Mouse (Mus musculus): ENCODE data around the gene C5ar1.
"Not testable (repeated sequence)": the region's sequence is repeated elsewhere in the genome, so short reads cannot be mapped to it uniquely, and the experiment has no call there.

The C5ar1 gene

GRCm38 (mm10) chr7:16259110-16259590 lies at the start of gene C5ar1:
Gene C5ar1, minus strand, starts transcription at chr7:16259540.
- DNase-seq (ENCODE audit: low spot score in 2 of 2), result peak in 1 of 2 experiments; percentile 9

- DNase-seq (ENCODE audit: low spot score in 2 of 2), result peak in 1 of 2 experiments; percentile 30
Observed at GRCm38 (mm10) chr7:16308555-16309317, 49.4 kb upstream of the C5ar1 start.

DNA sequence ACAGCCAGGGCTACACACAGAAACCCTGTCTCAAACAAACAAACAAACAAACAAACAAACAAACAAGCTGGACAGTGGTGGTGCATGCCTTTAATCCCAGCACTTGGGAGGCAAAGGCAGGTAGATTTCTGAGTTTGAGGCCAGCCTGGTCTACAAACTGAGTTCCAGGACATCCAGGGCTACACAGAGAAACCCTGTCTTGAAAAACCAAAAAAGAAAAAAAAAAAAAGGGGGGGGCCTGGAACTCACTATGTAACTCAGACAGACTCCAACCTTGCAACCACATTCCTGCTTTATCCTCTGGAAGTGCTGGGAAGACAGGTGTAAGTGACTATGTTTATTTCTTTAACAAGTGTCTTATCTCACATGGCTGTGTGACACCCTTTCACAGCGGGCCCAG lies 48.8 kb upstream of the C5ar1 start, which contains the start of gene Bbc3:
Bbc3 (plus strand) TSS at position 301 of the 400 bp plus-strand sequence.
- DNase-seq (ENCODE audit: low spot score in 2 of 2), result not testable (repeated sequence)

GRCm38 (mm10) chr7:16307141-16307540 lies 47.8 kb upstream of the C5ar1 start:
- not testable (repeated sequence) for DNase-seq (ENCODE audit: low spot score in 2 of 2)

DNA sequence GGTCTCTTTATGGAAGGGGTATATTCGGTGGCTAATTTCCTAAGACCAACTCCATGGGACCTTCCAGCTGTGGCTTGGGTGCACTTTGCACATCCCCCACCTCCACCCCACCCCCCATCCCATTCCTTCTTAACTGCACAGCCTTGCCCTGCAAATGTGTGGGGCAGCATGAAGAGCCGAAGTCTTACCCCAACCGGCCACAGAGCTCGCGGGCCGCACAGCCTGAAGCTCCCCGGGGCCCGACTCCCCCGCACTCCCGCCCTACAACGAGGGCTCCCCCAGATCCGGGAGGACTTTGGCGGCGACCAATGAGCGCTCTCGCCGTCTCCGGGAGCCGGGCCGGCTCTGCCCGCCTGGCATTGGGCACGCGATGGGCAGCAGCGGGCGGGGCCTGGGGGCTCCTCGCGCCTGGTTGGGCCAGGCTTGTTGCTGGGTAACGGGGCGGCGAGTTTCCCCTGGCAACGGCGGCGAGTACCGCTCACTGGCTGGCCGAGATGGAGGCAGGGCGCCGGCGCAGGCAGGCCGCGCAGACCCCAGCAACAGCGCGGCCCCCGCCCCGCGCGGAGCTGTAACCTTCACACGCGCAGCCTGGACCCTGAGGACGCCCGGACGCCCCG lies 40.2 kb upstream of the C5ar1 start:
- DNase-seq (ENCODE audit: low spot score in 2 of 2), result peak; percentile 66 to 84

DNA sequence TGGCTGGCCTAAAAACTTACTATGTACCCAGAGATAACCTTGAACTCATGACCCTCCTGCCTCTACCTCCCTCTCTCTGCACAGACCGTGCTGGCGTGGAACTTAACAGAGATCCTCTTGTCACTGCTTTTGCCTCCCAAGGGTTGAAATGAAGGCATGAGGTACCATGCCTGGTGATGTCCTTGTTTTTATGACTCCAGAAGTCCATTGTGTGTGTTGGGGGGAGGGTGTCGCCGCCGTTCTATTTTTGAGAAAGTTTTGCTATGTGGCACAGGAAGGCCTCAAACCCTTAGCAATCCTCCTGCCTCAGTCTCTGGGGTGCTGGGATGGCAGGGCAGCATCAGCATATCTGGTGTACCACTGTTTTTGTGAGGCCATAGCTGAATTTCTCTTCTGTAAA lies 39.6 kb upstream of the C5ar1 start:
- no peak for DNase-seq (ENCODE audit: low spot score in 2 of 2)

DNA sequence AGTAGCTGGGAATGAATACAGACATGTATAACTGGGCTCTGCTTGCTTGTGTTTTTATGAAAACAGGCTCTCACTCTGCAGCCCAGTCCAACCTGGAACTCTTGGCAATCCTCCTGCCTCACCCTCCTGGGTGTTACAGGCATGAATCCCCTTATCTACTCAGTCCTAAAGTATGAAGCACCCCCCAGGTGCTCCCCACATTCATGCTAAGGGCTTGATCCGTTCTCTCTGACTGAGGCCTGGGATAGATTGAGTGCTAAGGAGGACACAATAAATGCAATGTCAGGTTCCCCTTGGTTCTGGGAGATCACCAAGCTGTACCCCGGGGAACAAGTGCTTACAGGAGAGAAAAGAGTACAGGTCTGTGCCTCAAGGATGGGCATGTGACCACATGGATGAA lies 38.3 kb upstream of the C5ar1 start:
- no peak for DNase-seq (ENCODE audit: low spot score in 2 of 2)

- DNase-seq (ENCODE audit: low spot score in 2 of 2), result peak; percentile 80 to 87
Observed at GRCm38 (mm10) chr7:16296766-16297390, 37.5 kb upstream of the C5ar1 start.

DNA sequence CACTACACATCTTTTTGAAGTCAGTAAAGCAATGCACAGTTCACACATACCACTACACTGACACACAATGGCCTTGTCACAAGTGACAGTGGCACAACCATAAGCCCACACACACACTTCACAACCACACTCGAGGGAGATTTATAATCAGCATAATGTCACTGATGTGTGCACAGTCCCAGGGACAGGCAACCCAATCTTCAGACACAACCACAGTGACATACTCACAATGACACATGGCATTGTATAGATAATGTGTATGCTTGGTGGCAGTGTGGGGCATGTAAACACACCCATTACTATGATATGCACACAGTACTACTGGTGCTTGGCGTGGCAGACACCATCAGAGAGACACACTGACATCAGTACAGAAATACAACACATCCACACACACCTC lies 36.8 kb upstream of the C5ar1 start:
- DNase-seq (ENCODE audit: low spot score in 2 of 2), result no peak

DNA sequence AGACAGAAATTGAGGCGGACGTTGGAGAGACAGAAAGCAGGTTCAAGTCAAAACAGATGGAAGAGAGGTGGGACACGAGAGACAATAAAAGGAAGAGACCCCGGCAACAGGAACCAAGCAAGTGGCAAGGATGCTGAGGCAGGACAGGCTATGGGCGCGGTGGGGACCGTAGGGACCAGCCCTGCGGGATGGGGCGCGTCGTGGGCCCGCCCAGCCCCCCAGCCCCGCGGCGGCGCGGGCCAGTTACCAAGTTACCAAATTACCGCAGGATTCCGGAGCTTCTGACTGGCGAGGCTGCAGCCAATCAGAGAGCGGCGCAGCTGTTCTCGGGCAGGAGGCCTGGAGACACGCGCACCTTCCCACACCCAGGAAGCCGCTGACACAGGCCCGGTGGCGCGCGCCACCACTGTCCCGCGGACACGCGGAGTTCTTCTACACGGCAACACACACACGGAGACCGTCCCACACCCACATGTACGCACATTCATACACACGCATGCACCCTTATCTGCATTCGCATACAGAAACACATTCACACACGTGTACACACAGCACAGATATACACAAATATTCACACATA lies 36.1 kb upstream of the C5ar1 start:
- DNase-seq (ENCODE audit: low spot score in 2 of 2), result peak; percentile 65 to 75

DNA sequence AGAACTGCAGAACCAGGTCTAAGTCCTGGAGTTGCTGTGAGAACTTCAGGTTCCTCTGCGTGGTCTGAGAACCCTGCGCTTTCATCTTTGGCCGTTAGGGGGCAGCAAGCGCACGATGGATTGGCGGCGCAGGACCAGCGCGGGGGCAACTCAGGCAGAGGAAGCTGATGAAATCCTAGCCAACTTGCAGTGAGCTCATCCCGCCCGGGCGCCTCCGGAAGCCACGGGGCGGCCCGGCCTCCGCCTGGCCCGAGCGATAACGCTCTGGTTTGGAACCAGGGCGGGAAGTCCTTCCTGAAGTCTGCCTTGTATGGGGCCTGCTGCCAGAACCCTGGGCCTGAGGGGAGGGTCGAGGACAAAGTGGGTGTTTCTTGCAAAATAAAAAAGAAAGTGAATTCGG lies 35.5 kb upstream of the C5ar1 start:
- peak; percentile 92 to 95 for DNase-seq (ENCODE audit: low spot score in 2 of 2)

GRCm38 (mm10) chr7:16294346-16294745 lies 35.0 kb upstream of the C5ar1 start:
- DNase-seq (ENCODE audit: low spot score in 2 of 2), result no peak

GRCm38 (mm10) chr7:16287791-16288190 lies 28.5 kb upstream of the C5ar1 start:
- DNase-seq (ENCODE audit: low spot score in 2 of 2), result no peak

DNA sequence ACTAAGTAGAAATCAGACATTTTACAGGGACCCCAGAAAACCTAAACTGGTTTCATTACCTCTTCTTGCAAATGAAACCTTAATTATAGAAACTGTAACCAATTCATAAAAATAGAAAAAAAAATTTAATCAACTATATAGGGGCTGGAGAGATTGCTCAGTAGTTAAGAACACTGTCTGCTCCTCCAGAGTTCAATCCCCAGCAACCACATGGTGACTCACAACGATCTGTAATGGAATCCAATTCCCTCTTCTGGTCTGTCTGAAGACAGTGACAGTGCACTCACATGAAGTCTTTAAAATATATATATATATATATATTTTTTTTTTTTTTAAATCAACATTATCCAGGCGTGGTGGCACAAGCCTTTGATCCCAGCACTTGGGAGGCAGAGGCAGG lies 27.7 kb upstream of the C5ar1 start:
- no peak for DNase-seq (ENCODE audit: low spot score in 2 of 2)

- peak; percentile 100 for DNase-seq (ENCODE audit: low spot score in 2 of 2)
Observed at GRCm38 (mm10) chr7:16286026-16286961, 27.0 kb upstream of the C5ar1 start, which contains the start of gene Ccdc9. Gene Ccdc9, minus strand, starts transcription at chr7:16286795.

DNA sequence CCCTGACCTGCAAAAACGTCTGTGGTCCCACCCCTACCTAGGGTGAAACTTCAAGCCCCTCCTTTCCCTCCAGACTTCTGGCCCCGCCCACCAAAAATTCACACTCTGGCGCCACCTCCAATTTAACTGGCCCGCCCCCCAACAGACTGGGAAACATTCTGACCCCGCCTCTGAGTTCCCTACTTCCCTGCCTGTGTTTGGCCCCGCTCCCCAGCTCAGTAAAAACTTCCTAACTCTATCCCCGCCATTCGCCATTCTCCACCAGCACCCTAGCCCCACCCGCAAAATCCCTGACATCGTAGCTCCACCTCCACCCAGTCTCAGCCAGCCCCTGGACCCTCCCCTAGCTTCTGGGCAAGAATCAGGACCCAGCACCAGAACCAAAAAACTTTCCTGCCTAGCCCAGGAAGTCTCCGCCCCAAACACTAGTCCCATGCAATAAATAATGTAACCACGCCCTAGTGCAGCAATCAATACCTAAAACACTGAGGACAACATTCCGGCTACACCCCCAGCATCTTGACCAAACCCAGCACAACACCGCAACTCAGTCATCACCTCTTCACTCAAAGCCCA lies 26.2 kb upstream of the C5ar1 start:
- peak; percentile 73 to 82 for DNase-seq (ENCODE audit: low spot score in 2 of 2)

DNA sequence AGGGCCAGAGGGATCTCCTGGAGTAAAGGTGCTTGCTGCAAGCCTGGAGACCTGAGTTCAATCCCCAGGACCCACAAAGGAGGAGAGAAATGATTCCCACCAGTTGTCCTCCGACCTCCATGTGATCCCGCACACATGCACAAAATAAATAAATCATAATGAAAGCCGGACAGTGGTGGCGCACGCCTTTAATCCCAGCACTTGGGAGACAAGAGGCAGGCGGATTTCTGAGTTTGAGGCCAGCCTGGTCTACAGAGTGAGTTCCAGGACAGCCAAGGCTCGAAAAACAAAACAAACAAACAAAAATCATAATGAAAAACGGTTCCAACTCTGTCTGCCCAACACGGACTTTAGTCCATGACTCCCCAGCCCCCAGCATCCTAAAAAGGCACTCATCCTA lies 25.6 kb upstream of the C5ar1 start:
- no peak for DNase-seq (ENCODE audit: low spot score in 2 of 2)

DNA sequence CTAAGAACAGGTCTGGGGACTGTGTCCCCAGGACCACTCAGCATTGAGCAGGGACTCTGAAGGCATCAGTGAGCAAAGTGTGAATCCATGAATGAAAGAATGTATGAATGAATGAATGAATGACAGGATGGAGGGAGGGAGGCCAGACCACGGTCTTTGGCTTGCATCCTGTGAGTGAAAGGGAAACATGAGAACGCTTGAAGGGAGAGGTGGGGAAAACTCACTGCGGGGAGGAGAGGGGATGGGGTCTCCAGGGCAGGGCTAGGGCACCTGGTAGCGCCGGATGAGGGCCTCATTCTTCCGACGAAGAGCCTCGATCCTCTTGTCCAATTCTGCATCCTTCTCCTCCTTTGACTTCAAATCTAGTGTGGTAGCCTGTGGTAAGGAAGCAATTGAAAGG lies 24.7 kb upstream of the C5ar1 start:
- no peak for DNase-seq (ENCODE audit: low spot score in 2 of 2)

GRCm38 (mm10) chr7:16282334-16282733 lies 23.0 kb upstream of the C5ar1 start:
- DNase-seq (ENCODE audit: low spot score in 2 of 2), result no peak

GRCm38 (mm10) chr7:16280721-16281120 lies 21.4 kb upstream of the C5ar1 start:
- DNase-seq (ENCODE audit: low spot score in 2 of 2), result no peak
